Mouse (Mus musculus): ENCODE measurements around the gene Stx4a. TPM values are rescaled to one million over a fixed set of nuclear protein-coding genes. Genes with fewer than 3 reads are reported as not detected.

Gene Stx4a
- total and polyA plus RNA-seq, 3 experiments: 68.4 to 79.3 (median 71.9) TPM

DNA sequence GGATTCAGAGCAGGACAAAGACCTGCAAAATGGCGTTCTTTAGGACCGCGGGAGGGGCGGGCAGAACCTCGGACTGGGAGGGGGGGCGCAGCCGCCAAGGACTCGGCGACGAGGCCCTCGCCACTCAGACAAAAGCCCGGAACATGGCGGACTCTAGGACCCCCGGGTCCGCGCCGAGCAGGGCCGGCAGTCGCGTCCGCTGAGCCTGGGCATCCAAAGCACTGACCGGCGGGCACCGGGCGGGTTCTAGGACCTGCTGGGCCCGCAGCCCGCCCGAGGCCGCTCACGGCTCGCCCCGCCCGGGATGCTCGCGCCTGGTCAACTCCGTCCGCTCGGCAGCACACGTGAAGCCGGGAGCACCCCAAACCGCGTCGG, 51.5 kb downstream of the Stx4a start:
- Histone ChIP-seq H3K9ac (ENCODE audit: low read depth, low read length) (peak overlapping the region; percentile 92), H3K36me3 (ENCODE audit: control insufficient read depth, insufficient read depth, low read length) (no peaks in the 10 kb centered on the region; the same call in 1 of the 2 replicates), H3K79me2 (replicated peaks; ENCODE audit: control insufficient read depth, insufficient read depth, low read length) (peaks cover 2% of the 10 kb centered on the region; the same call in 1 of the 2 replicates), H3K4me3 (peak overlapping the region; percentile 98), H3K4me1 (ENCODE audit: control insufficient read depth, insufficient read depth, low read length) (peaks cover 3% of the 10 kb centered on the region), H3K27me3 (ENCODE audit: control insufficient read depth, insufficient read depth, low read length) (no peaks in the 10 kb centered on the region), H3K27ac (peak overlapping the region; percentile 94)
- intact Hi-C loops (cut with DNase I): loop anchor here (1.0 to 5.0 kb wide), 6 partner anchors 33 to 398 kb away; partner anchors contain the start of genes Fbrs, Hsd3b7, Kat8 and Setd1a
- peak; percentile 95 to 96 for DNase-seq
- under 1% methylated on average over 43 of the region's 43 CpGs for WGBS
- TF ChIP-seq CTCF (IDR thresholded peaks at IDR 0.05) (no peak), EP300 (IDR thresholded peaks at IDR 0.05; ENCODE audit: insufficient read depth, low read depth, low read length) (0 out of 2 replicates have a peak, but pooled peaks have one; percentile 13), POLR2A (IDR thresholded peaks at IDR 0.05; ENCODE audit: insufficient read depth, low read depth, low read length) (peak; percentile 39; the same call in 1 of the 2 replicates)

DNA sequence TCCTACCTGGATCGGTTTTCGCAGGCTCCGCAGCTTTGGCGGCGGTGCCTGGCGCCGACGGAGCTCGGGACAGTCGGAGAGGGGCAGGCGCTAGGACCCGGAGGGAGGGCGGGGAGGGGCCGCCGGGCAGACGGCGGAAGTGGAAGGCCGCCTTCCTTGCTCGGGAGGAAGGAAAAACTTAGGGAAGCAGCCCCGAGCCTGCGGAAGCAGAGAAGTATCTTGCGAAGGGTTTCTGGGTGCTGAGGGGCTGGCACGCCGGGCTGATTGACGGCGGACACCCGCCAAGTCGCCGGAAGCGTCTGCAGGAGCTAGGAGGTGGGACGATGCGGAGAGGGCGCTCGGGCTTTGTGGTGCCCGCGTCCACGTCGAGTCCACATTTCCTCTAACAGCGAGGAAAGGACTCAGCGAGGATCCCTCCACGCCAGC, 52.0 kb downstream of the Stx4a start, which contains the start of gene Zfp646:
Gene Zfp646, plus strand, starts transcription at position 181 of the 426 bp plus-strand sequence.
- Histone ChIP-seq H3K36me3 (ENCODE audit: control insufficient read depth, insufficient read depth, low read length) (no peaks in the 10 kb centered on the region; the same call in 1 of the 2 replicates), H3K79me2 (replicated peaks; ENCODE audit: control insufficient read depth, insufficient read depth, low read length) (peaks cover 2% of the 10 kb centered on the region; the same call in 1 of the 2 replicates), H3K27me3 (ENCODE audit: control insufficient read depth, insufficient read depth, low read length) (no peaks in the 10 kb centered on the region), H3K27ac (peak within 1 kb of the TSS; percentile 94), H3K9ac (ENCODE audit: low read depth, low read length) (peak within 1 kb of the TSS; percentile 92), H3K4me1 (ENCODE audit: control insufficient read depth, insufficient read depth, low read length) (peaks cover 3% of the 10 kb centered on the region), H3K4me3 (peak within 1 kb of the TSS; percentile 98)
- intact Hi-C loops (cut with DNase I): loop anchor here (1.0 to 5.0 kb wide), 5 partner anchors 37 to 399 kb away; partner anchors contain the start of genes Fbrs, Hsd3b7, Kat8 and Setd1a
- DNase-seq: peak; percentile 84 to 87
- TF ChIP-seq POLR2A (IDR thresholded peaks at IDR 0.05; ENCODE audit: insufficient read depth, low read depth, low read length): peak; percentile 60
- no peak for TF ChIP-seq EP300 (IDR thresholded peaks at IDR 0.05; ENCODE audit: insufficient read depth, low read depth, low read length)
- TF ChIP-seq CTCF (IDR thresholded peaks at IDR 0.05): no peak
- under 1% methylated on average over 41 of the region's 41 CpGs for WGBS

DNA sequence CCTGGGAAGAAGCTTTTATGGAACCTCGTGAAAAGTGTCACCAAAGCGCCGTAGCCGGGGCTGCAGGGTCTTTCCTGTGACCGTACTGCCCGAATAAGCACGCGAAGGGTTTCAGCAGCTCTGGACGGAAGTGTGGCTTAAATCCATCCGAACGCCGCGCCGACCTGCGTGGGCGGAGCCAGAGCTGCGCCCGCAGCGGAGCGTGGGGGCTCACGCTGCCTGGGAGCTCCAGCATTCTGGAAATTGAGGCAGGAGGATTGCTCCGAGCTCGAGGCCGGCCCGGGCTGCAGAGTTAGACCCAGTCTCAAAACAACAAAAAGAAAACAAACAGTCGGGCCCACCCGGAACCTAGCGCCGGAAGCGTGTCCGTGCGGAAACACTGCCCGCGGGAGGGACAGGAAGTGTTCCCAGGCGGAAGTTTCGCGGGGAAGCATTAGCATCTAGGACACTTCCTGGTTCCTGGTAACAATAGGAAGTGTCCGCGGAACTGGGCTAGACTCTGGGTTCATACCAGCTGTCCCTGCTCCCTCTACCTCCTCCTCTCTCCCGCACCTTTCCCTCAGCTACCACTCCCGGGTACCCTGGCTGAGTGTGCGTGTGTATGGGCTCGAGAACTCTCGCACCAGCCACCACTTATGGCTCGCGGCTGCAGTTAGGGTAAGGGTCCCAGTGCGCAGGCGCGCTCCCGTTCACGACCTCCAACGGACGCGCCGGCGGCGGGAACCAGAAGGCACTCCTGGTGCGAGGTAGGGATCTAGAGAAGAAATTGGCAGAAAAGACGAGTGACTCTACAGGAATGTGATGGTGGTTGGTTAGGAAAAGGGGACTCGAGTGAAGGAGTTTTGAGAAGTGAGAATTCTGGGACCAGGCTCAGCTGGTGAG, 52.6 kb downstream of the Stx4a start, which contains the start of gene Zfp668:
Gene Zfp668, minus strand, starts transcription at position 362 of the 882 bp plus-strand sequence.
- Histone ChIP-seq H3K79me2 (replicated peaks; ENCODE audit: control insufficient read depth, insufficient read depth, low read length) (peaks cover 2% of the 10 kb centered on the region; the same call in 1 of the 2 replicates), H3K9ac (ENCODE audit: low read depth, low read length) (peak within 1 kb of the TSS; percentile 92), H3K4me3 (peak within 1 kb of the TSS; percentile 98), H3K36me3 (ENCODE audit: control insufficient read depth, insufficient read depth, low read length) (no peaks in the 10 kb centered on the region; the same call in 1 of the 2 replicates), H3K27ac (peak within 1 kb of the TSS; percentile 94), H3K4me1 (ENCODE audit: control insufficient read depth, insufficient read depth, low read length) (peaks cover 3% of the 10 kb centered on the region), H3K27me3 (ENCODE audit: control insufficient read depth, insufficient read depth, low read length) (no peaks in the 10 kb centered on the region)
- under 1% methylated on average over 60 of the region's 60 CpGs for WGBS
- intact Hi-C loops (cut with DNase I): loop anchor here (1.0 to 5.0 kb wide), 5 partner anchors 36 to 399 kb away; partner anchors contain the start of genes Fbrs, Hsd3b7, Kat8 and Setd1a
- TF ChIP-seq CTCF (IDR thresholded peaks at IDR 0.05) (no peak), EP300 (IDR thresholded peaks at IDR 0.05; ENCODE audit: insufficient read depth, low read depth, low read length) (peak; percentile 93; the same call in 1 of the 2 replicates), POLR2A (IDR thresholded peaks at IDR 0.05; ENCODE audit: insufficient read depth, low read depth, low read length) (peak; percentile 82)
- peak; percentile 91 to 92 for DNase-seq

DNA sequence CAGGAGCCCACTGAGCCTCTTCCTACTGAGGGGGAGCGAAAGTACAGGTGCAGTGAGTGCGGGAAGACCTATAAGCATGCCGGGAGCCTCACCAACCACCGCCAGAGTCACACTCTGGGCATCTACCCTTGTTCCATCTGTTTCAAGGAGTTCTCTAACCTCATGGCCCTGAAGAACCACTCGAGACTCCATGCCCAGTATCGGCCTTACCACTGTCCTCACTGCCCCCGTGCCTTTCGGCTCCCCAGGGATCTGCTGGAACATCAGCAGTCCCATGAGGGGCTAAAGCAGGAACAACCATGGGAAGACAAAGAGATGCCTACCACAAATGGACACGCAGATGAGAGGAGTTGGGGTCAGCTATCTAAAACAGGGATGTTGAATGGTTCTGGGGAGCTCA, 55.2 kb downstream of the Stx4a start:
- no peak for DNase-seq
- Histone ChIP-seq H3K27ac (no peak overlapping the region), H3K79me2 (replicated peaks; ENCODE audit: control insufficient read depth, insufficient read depth, low read length) (peaks cover 5% of the 10 kb centered on the region), H3K27me3 (ENCODE audit: control insufficient read depth, insufficient read depth, low read length) (no peaks in the 10 kb centered on the region), H3K9ac (ENCODE audit: low read depth, low read length) (no peak overlapping the region), H3K4me1 (ENCODE audit: control insufficient read depth, insufficient read depth, low read length) (peaks cover 6% of the 10 kb centered on the region), H3K36me3 (ENCODE audit: control insufficient read depth, insufficient read depth, low read length) (no peaks in the 10 kb centered on the region; the same call in 1 of the 2 replicates), H3K4me3 (no peak overlapping the region)
- 92% methylated on average over 9 of the region's 9 CpGs for WGBS
- TF ChIP-seq CTCF (IDR thresholded peaks at IDR 0.05): no peak
- TF ChIP-seq EP300 (IDR thresholded peaks at IDR 0.05; ENCODE audit: insufficient read depth, low read depth, low read length): no peak
- no peak for TF ChIP-seq POLR2A (IDR thresholded peaks at IDR 0.05; ENCODE audit: insufficient read depth, low read depth, low read length)
- intact Hi-C loops (cut with DNase I): loop anchor here (5.0 kb wide), 3 partner anchors 102 to 402 kb away; partner anchors contain the start of genes Fbrs, Setd1a and Zfp629

DNA sequence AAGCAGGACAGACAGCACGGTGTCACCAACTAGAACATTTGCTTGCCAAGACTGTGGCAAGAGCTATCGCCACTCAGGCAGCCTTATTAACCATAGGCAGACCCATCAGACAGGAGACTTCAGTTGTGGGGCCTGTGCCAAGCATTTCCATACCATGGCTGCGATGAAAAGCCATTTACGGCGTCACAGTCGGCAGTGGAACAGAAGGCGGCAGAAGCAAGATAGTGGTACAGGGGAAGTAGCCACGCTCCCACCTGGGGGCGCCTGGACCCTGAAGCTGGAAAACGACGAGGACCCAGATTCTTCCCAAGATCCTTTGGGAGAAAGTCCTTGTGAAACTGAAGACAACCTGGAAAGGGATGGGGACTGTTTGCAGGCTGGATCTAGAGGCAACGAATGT, 56.3 kb downstream of the Stx4a start:
- TF ChIP-seq POLR2A (IDR thresholded peaks at IDR 0.05; ENCODE audit: insufficient read depth, low read depth, low read length): no peak
- no peak for TF ChIP-seq EP300 (IDR thresholded peaks at IDR 0.05; ENCODE audit: insufficient read depth, low read depth, low read length)
- no peak for TF ChIP-seq CTCF (IDR thresholded peaks at IDR 0.05)
- H3K27ac ChIP-seq: no peak overlapping the region
- intact Hi-C loops (cut with DNase I): no loop called here
- peaks cover 5% of the 10 kb centered on the region for H3K4me1 ChIP-seq (ENCODE audit: control insufficient read depth, insufficient read depth, low read length)
- H3K79me2 ChIP-seq (replicated peaks; ENCODE audit: control insufficient read depth, insufficient read depth, low read length): peaks cover 5% of the 10 kb centered on the region
- no peak overlapping the region for H3K4me3 ChIP-seq
- no peaks in the 10 kb centered on the region for H3K27me3 ChIP-seq (ENCODE audit: control insufficient read depth, insufficient read depth, low read length)
- H3K9ac ChIP-seq (ENCODE audit: low read depth, low read length): no peak overlapping the region
- no peaks in the 10 kb centered on the region; the same call in 1 of the 2 replicates for H3K36me3 ChIP-seq (ENCODE audit: control insufficient read depth, insufficient read depth, low read length)
- no peak for DNase-seq
- 75% methylated on average over 12 of the region's 12 CpGs for WGBS
